Mouse (Mus musculus) heart, adult 2 months (tissue): ENCODE measurements around the gene Btg3.

Experiments
- CTCF ChIP-seq: fragments of 200-600 bp; IDR thresholded peaks from 2 replicates; pipeline ENCODE4 v1.8.1; 2022; ENCODE audit warnings: antibody characterized with exemption, mild to moderate bottlenecking, moderate library complexity
- EP300 ChIP-seq: fragments of 200-500 bp; IDR thresholded peaks from 2 replicates; pipeline ENCODE4 v1.6.1; 2011; ENCODE audit warnings: low read depth, low read length, control low read depth; ENCODE audit not compliant: insufficient read depth
- POLR2A ChIP-seq: fragments of 200-500 bp; IDR thresholded peaks from 2 replicates; pipeline ENCODE4 v1.6.1; 2011; ENCODE audit warnings: mild to moderate bottlenecking, low read depth, low read length, control low read depth; ENCODE audit not compliant: insufficient read depth

DNA sequence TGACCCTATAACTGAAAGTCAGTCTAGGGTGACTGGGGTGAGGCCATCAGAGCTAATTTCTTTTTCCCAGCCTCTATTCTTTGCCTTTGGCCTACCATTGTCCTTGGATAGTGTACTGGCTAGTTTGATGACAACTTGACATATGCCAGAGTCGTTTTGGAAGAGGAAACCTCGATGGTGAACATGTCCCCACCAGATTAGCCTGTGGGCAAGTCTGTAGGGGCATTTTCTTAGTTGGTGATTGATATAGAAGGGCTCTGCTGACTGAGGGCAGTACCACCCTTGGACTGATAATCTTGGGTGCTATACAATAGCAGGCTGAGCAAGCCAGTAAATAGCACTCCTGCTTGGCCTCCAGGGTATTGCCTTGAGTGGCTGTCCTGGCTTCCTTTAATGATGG is 25.3 kb upstream of the Btg3 start:
- TF ChIP-seq EP300 (no peak), CTCF (no peak), POLR2A (no peak)
